Comparison of ENCODE assay signal across 9 mouse cellular contexts in genomic region chr5:121879211-121879610, GRCm38 (mm10). TPM values are rescaled to one million over a fixed set of nuclear protein-coding genes. Genes with fewer than 3 reads are reported as not detected.
A peak's percentile ranks its signal among the peaks of the same experiment; 100 is the strongest.
DNase-seq lines count a peak whose midpoint lies in the region; ATAC-seq and TF ChIP-seq lines count a peak whose summit lies in the region.
"Had no signal": no experiment of that assay in that cellular context is flagged by ENCODE, and none has a peak within 500 bp of the region (broad histone marks: within the 10 kb centered on the region; RNA-seq: fewer than 3 reads in every experiment).

No protein-coding gene starts in this region.

- peak; percentile 74 for TF ChIP-seq CTCF in left cerebral cortex, adult 2 months (IDR thresholded peaks at IDR 0.05)
- peak; percentile 74 for TF ChIP-seq CTCF in liver, postnatal 0 days (IDR thresholded peaks at IDR 0.05; ENCODE audit: low read depth)
- TF ChIP-seq CTCF in stomach, postnatal 0 days (IDR thresholded peaks at IDR 0.05; ENCODE audit: low read depth), result peak; percentile 76

- H3K4me2 ChIP-seq in liver, postnatal 0 days (ENCODE audit: low read depth, low read length), result no peak overlapping the region
- no peak overlapping the region for H3K4me2 ChIP-seq in stomach, postnatal 0 days (replicated peaks; ENCODE audit: low read depth)

- no peaks in the 10 kb centered on the region for H3K4me1 ChIP-seq in liver, postnatal 0 days (ENCODE audit: insufficient read depth)
- no peaks in the 10 kb centered on the region for H3K4me1 ChIP-seq in stomach, postnatal 0 days (replicated peaks; ENCODE audit: control insufficient read depth, insufficient read depth)

- no peak overlapping the region for H3K4me3 ChIP-seq in left cerebral cortex, adult 2 months
- no peak overlapping the region for H3K4me3 ChIP-seq in liver, postnatal 0 days (ENCODE audit: low read depth, low read length)
- no peak overlapping the region for H3K4me3 ChIP-seq in stomach, postnatal 0 days (ENCODE audit: low read depth, low read length)
- H3K4me3 ChIP-seq: myocyte had no signal

- no peaks in the 10 kb centered on the region for H3K27me3 ChIP-seq in liver, postnatal 0 days (ENCODE audit: insufficient read depth, low read length)
- H3K27me3 ChIP-seq in stomach, postnatal 0 days (ENCODE audit: control insufficient read depth, insufficient read depth, low read length), result no peaks in the 10 kb centered on the region

- no peaks in the 10 kb centered on the region for H3K9me3 ChIP-seq in liver, postnatal 0 days (ENCODE audit: low read length)
- no peaks in the 10 kb centered on the region for H3K9me3 ChIP-seq in stomach, postnatal 0 days (ENCODE audit: control insufficient read depth, low read length)

- WGBS in liver, postnatal 0 days (ENCODE audit: insufficient replicate concordance), result 58% methylated on average over 6 of the region's 6 CpGs
- 57% methylated on average over 6 of the region's 6 CpGs for WGBS in stomach, postnatal 0 days

- no peak overlapping the region for H3K27ac ChIP-seq in left cerebral cortex, adult 2 months
- H3K27ac ChIP-seq in liver, postnatal 0 days (ENCODE audit: low read depth), result no peak overlapping the region
- no peak overlapping the region for H3K27ac ChIP-seq in stomach, postnatal 0 days (replicated peaks)

- H3K36me3 ChIP-seq in liver, postnatal 0 days (replicated peaks; ENCODE audit: insufficient read depth, low read length), result 0 out of 2 replicates have a peak, but pooled peaks cover 6% of the 10 kb centered on the region
- no peaks in the 10 kb centered on the region for H3K36me3 ChIP-seq in stomach, postnatal 0 days (ENCODE audit: control insufficient read depth, insufficient read depth, low read length)

- DNase-seq in cerebellum, postnatal 10 days, result peak; percentile 64 to 79
- DNase-seq in cerebellum, adult 11-12 months, result no peak
- peak in 1 of 2 experiments; percentile 45 for DNase-seq in left cerebral cortex, adult 2 months (ENCODE audit: extremely low spot score in 1 of 2, low spot score in 2 of 2)
- no peak for DNase-seq in left cerebral cortex, adult 8-10 months (ENCODE audit: low spot score in 2 of 2)
- peak; percentile 41 to 63 for DNase-seq in adrenal gland, postnatal 36 days
- peak; percentile 58 for DNase-seq in liver, postnatal 0 days
- DNase-seq in stomach, postnatal 0 days (ENCODE audit: low spot score), result peak; percentile 45
- DNase-seq in ovary, postnatal 10 days (ENCODE audit: low spot score), result no peak

- no peak for ATAC-seq in liver, postnatal 0 days
- ATAC-seq in stomach, postnatal 0 days (ENCODE audit: low FRiP score, low TSS enrichment), result no peak

- H3K9ac ChIP-seq in liver, postnatal 0 days (replicated peaks), result no peak overlapping the region
- H3K9ac ChIP-seq in stomach, postnatal 0 days (ENCODE audit: low read length), result no peak overlapping the region

- TF ChIP-seq EP300 in liver, postnatal 0 days (IDR thresholded peaks at IDR 0.05; ENCODE audit: low read depth), result no peak
- no peak for TF ChIP-seq EP300 in stomach, postnatal 0 days (optimal IDR thresholded peaks at IDR 0.05)

- intact Hi-C loops in left cerebral cortex, adult 2 months (cut with DNase I), result no loop called here

RNA-seq across cellular contexts. Expression of gene Pheta1, which starts 30.4 kb away (rescaled TPM):
- total RNA-seq in left cerebral cortex, adult 2 months (2021), result 10 to 100 TPM in 1 of 2 experiments, 1 to 10 TPM in 1; 8.9 to 10.5 TPM
- 10 to 100 TPM in 2 of 4 experiments, 1 to 10 TPM in 2; 9.3 to 11.0 (median 9.7) TPM for total RNA-seq in left cerebral cortex, adult 8-10 months (2022)
- 1 to 10 TPM; 5.5 to 7.0 TPM for total RNA-seq in adrenal gland, postnatal 36 days (2021)
- polyA plus RNA-seq in liver, postnatal 0 days (2015; fragmentation: Nextera tagmentation; extraction: Ambion mirVana), result 4.8 and 5.7 TPM in 2 replicates
- polyA plus RNA-seq in stomach, postnatal 0 days (2015; fragmentation: Nextera tagmentation; extraction: Ambion mirVana), result 24.3 and 26.7 TPM in 2 replicates

RNA-seq across cellular contexts. Expression of gene Sh2b3, which starts 41.8 kb away (rescaled TPM):
- 10 to 100 TPM; 21.2 to 27.5 TPM for total RNA-seq in left cerebral cortex, adult 2 months (2021)
- 10 to 100 TPM; 17.9 to 22.1 (median 19.9) TPM for total RNA-seq in left cerebral cortex, adult 8-10 months (2022)
- total RNA-seq in adrenal gland, postnatal 36 days (2021), result 10 to 100 TPM; 33.7 to 34.8 TPM
- polyA plus RNA-seq in liver, postnatal 0 days (2015; fragmentation: Nextera tagmentation; extraction: Ambion mirVana), result 9.0 and 9.1 TPM in 2 replicates
- 7.9 and 8.6 TPM in 2 replicates for polyA plus RNA-seq in stomach, postnatal 0 days (2015; fragmentation: Nextera tagmentation; extraction: Ambion mirVana)

Comparison
In these comparisons a context has a peak if more than half of its experiments do, and no peak if none do; other contexts are left out.
1. DNase-seq: peak in cerebellum, postnatal 10 days (2 of 2), adrenal gland, postnatal 36 days (2 of 2), liver, postnatal 0 days (single experiment) and stomach, postnatal 0 days (single experiment); none in cerebellum, adult 11-12 months (single experiment), left cerebral cortex, adult 8-10 months (0 of 2) and ovary, postnatal 10 days (single experiment).
2. Peak in every context shown above with its lines, with median percentiles within 50 percentile points of each other: CTCF ChIP-seq.